Mouse (Mus musculus): ENCODE results near the gene Cd300lg. TPM values are rescaled to one million over a fixed set of nuclear protein-coding genes. Genes with fewer than 3 reads are reported as not detected.

Gene Cd300lg
- total and polyA plus RNA-seq, 3 experiments: not detected

GRCm38 (mm10) chr11:102046607-102047006 lies 5.3 kb downstream of the Cd300lg start:
- ATAC-seq (ENCODE audit: extremely low read depth, insufficient number of reproducible peaks, low FRiP score, poor library complexity, severe bottlenecking) (no peak), DNase-seq (ENCODE audit: low spot score) (no peak)
- Histone ChIP-seq H3K4me1 (ENCODE audit: insufficient read depth, low read depth, low read length) (peaks cover under 1% of the 10 kb centered on the region), H3K36me3 (replicated peaks) (no peaks in the 10 kb centered on the region), H3K9me3 (replicated peaks) (no peaks in the 10 kb centered on the region), H3K27me3 (ENCODE audit: insufficient read depth, low read length) (peaks cover 56% of the 10 kb centered on the region), H3K4me3 (ENCODE audit: low read depth, low read length) (no peak overlapping the region)
- TF ChIP-seq POLR2AphosphoS5 (IDR thresholded peaks at IDR 0.05; ENCODE audit: insufficient replicate concordance, low read depth, low read length) (no peak), TAL1 (conservative IDR thresholded peaks at IDR 0.05; ENCODE audit: low read depth, low read length) (no peak), GATA1 (IDR thresholded peaks at IDR 0.05; ENCODE audit: borderline replicate concordance, low read length) (no peak), CTCF (IDR thresholded peaks at IDR 0.05; ENCODE audit: low read depth, low read length) (no peak), GATA2 (IDR thresholded peaks at IDR 0.05; ENCODE audit: borderline replicate concordance, low read depth, low read length) (no peak)

GRCm38 (mm10) chr11:102049875-102050482 lies 8.7 kb downstream of the Cd300lg start:
- peaks cover 60% of the 10 kb centered on the region for H3K27me3 ChIP-seq (ENCODE audit: insufficient read depth, low read length)
- no peaks in the 10 kb centered on the region for H3K36me3 ChIP-seq (replicated peaks)
- no peak for TF ChIP-seq TAL1 (conservative IDR thresholded peaks at IDR 0.05; ENCODE audit: low read depth, low read length)
- TF ChIP-seq GATA2 (IDR thresholded peaks at IDR 0.05; ENCODE audit: borderline replicate concordance, low read depth, low read length): no peak
- no peak for TF ChIP-seq GATA1 (IDR thresholded peaks at IDR 0.05; ENCODE audit: borderline replicate concordance, low read length)
- TF ChIP-seq POLR2AphosphoS5 (IDR thresholded peaks at IDR 0.05; ENCODE audit: insufficient replicate concordance, low read depth, low read length): no peak
- no peak for TF ChIP-seq CTCF (IDR thresholded peaks at IDR 0.05; ENCODE audit: low read depth, low read length)
- H3K4me3 ChIP-seq (ENCODE audit: low read depth, low read length): no peak overlapping the region
- no peaks in the 10 kb centered on the region; the same call in 1 of the 2 replicates for H3K4me1 ChIP-seq (ENCODE audit: insufficient read depth, low read depth, low read length)
- no peak for DNase-seq (ENCODE audit: low spot score)
- no peaks in the 10 kb centered on the region for H3K9me3 ChIP-seq (replicated peaks)
- no peak for ATAC-seq (ENCODE audit: extremely low read depth, insufficient number of reproducible peaks, low FRiP score, poor library complexity, severe bottlenecking)

GRCm38 (mm10) chr11:102051541-102051940 lies 10.2 kb downstream of the Cd300lg start:
- DNase-seq (ENCODE audit: low spot score): no peak
- TF ChIP-seq CTCF (IDR thresholded peaks at IDR 0.05; ENCODE audit: low read depth, low read length): no peak
- no peak for TF ChIP-seq GATA2 (IDR thresholded peaks at IDR 0.05; ENCODE audit: borderline replicate concordance, low read depth, low read length)
- no peak for TF ChIP-seq POLR2AphosphoS5 (IDR thresholded peaks at IDR 0.05; ENCODE audit: insufficient replicate concordance, low read depth, low read length)
- TF ChIP-seq TAL1 (conservative IDR thresholded peaks at IDR 0.05; ENCODE audit: low read depth, low read length): no peak
- TF ChIP-seq GATA1 (IDR thresholded peaks at IDR 0.05; ENCODE audit: borderline replicate concordance, low read length): no peak
- H3K27me3 ChIP-seq (ENCODE audit: insufficient read depth, low read length): peaks cover 51% of the 10 kb centered on the region

GRCm38 (mm10) chr11:102051954-102052353 lies 10.6 kb downstream of the Cd300lg start:
- H3K27me3 ChIP-seq (ENCODE audit: insufficient read depth, low read length): peaks cover 47% of the 10 kb centered on the region
- H3K4me1 ChIP-seq (ENCODE audit: insufficient read depth, low read depth, low read length): peaks cover under 1% of the 10 kb centered on the region
- DNase-seq (ENCODE audit: low spot score) (no peak), ATAC-seq (ENCODE audit: extremely low read depth, insufficient number of reproducible peaks, low FRiP score, poor library complexity, severe bottlenecking) (no peak)
- no peak overlapping the region for H3K4me3 ChIP-seq (ENCODE audit: low read depth, low read length)
- no peaks in the 10 kb centered on the region for H3K9me3 ChIP-seq (replicated peaks)
- peaks cover 2% of the 10 kb centered on the region for H3K36me3 ChIP-seq (replicated peaks)
- no peak for TF ChIP-seq GATA1 (IDR thresholded peaks at IDR 0.05; ENCODE audit: borderline replicate concordance, low read length)
- no peak for TF ChIP-seq POLR2AphosphoS5 (IDR thresholded peaks at IDR 0.05; ENCODE audit: insufficient replicate concordance, low read depth, low read length)
- no peak for TF ChIP-seq TAL1 (conservative IDR thresholded peaks at IDR 0.05; ENCODE audit: low read depth, low read length)
- no peak for TF ChIP-seq GATA2 (IDR thresholded peaks at IDR 0.05; ENCODE audit: borderline replicate concordance, low read depth, low read length)
- TF ChIP-seq CTCF (IDR thresholded peaks at IDR 0.05; ENCODE audit: low read depth, low read length): no peak

More at GRCm38 (mm10) chr11:102051541-102051940, 10.2 kb downstream of the Cd300lg start:
- ATAC-seq (ENCODE audit: extremely low read depth, insufficient number of reproducible peaks, low FRiP score, poor library complexity, severe bottlenecking): no peak
- no peaks in the 10 kb centered on the region for H3K36me3 ChIP-seq (replicated peaks)
- no peaks in the 10 kb centered on the region for H3K9me3 ChIP-seq (replicated peaks)
- H3K4me3 ChIP-seq (ENCODE audit: low read depth, low read length): no peak overlapping the region
- no peaks in the 10 kb centered on the region; the same call in 1 of the 2 replicates for H3K4me1 ChIP-seq (ENCODE audit: insufficient read depth, low read depth, low read length)

- peaks cover 7% of the 10 kb centered on the region for H3K36me3 ChIP-seq (replicated peaks)
These were observed 11.4 kb downstream of the Cd300lg start for GRCm38 (mm10) chr11:102052697-102053096.

GRCm38 (mm10) chr11:102053183-102053582 lies 11.9 kb downstream of the Cd300lg start:
- Histone ChIP-seq H3K27me3 (ENCODE audit: insufficient read depth, low read length) (peaks cover 40% of the 10 kb centered on the region), H3K4me1 (ENCODE audit: insufficient read depth, low read depth, low read length) (peaks cover 4% of the 10 kb centered on the region), H3K9me3 (replicated peaks) (no peaks in the 10 kb centered on the region), H3K36me3 (replicated peaks) (peaks cover 11% of the 10 kb centered on the region), H3K4me3 (ENCODE audit: low read depth, low read length) (no peak overlapping the region)
- DNase-seq (ENCODE audit: low spot score) (no peak), ATAC-seq (ENCODE audit: extremely low read depth, insufficient number of reproducible peaks, low FRiP score, poor library complexity, severe bottlenecking) (no peak)
- TF ChIP-seq POLR2AphosphoS5 (IDR thresholded peaks at IDR 0.05; ENCODE audit: insufficient replicate concordance, low read depth, low read length) (no peak), GATA1 (IDR thresholded peaks at IDR 0.05; ENCODE audit: borderline replicate concordance, low read length) (no peak), GATA2 (IDR thresholded peaks at IDR 0.05; ENCODE audit: borderline replicate concordance, low read depth, low read length) (no peak)

More at GRCm38 (mm10) chr11:102052697-102053096, 11.4 kb downstream of the Cd300lg start:
- H3K9me3 ChIP-seq (replicated peaks): no peaks in the 10 kb centered on the region
- H3K4me1 ChIP-seq (ENCODE audit: insufficient read depth, low read depth, low read length): peaks cover 4% of the 10 kb centered on the region
- ATAC-seq (ENCODE audit: extremely low read depth, insufficient number of reproducible peaks, low FRiP score, poor library complexity, severe bottlenecking) (no peak), DNase-seq (ENCODE audit: low spot score) (no peak)
- H3K27me3 ChIP-seq (ENCODE audit: insufficient read depth, low read length): peaks cover 40% of the 10 kb centered on the region
- H3K4me3 ChIP-seq (ENCODE audit: low read depth, low read length): no peak overlapping the region
- no peak for TF ChIP-seq GATA1 (IDR thresholded peaks at IDR 0.05; ENCODE audit: borderline replicate concordance, low read length)
- TF ChIP-seq TAL1 (conservative IDR thresholded peaks at IDR 0.05; ENCODE audit: low read depth, low read length): no peak
- TF ChIP-seq CTCF (IDR thresholded peaks at IDR 0.05; ENCODE audit: low read depth, low read length): no peak
- TF ChIP-seq GATA2 (IDR thresholded peaks at IDR 0.05; ENCODE audit: borderline replicate concordance, low read depth, low read length): no peak
- TF ChIP-seq POLR2AphosphoS5 (IDR thresholded peaks at IDR 0.05; ENCODE audit: insufficient replicate concordance, low read depth, low read length): no peak

All from G1E (cell line).